Mouse (Mus musculus) hindbrain, embryonic 14.5 days (tissue): ENCODE measurements around the gene Evc. TPM values are rescaled to one million over a fixed set of nuclear protein-coding genes. Genes with fewer than 3 reads are reported as not detected.

Experiments
- ATAC-seq: fragments of 200-750 bp; cut with Nextera tagmentation; 2 replicates; pipeline ENCODE4 v1.8.0; 2017; ENCODE audit warnings: moderate number of reproducible peaks, mild to moderate bottlenecking, moderate TSS enrichment, moderate library complexity; ENCODE audit not compliant: low FRiP score
- DNase-seq: peaks from one replicate; pipeline ENCODE4 v3.0.0-alpha.2; 2015; ENCODE audit warnings: low spot score
- H3K27ac ChIP-seq: fragments of 300-500 bp; sonication (generic); 2 replicates; pipeline ENCODE4 v1.5.1; 2014; ENCODE audit warnings: mild to moderate bottlenecking, moderate library complexity
- H3K27me3 ChIP-seq: fragments of 300-500 bp; sonication (generic); 2 replicates; pipeline ENCODE4 v1.6.1; 2014; ENCODE audit warnings: mild to moderate bottlenecking, low read length, mixed read lengths; ENCODE audit not compliant: control insufficient read depth, insufficient read depth
- H3K36me3 ChIP-seq: fragments of 300-500 bp; sonication (generic); replicated peaks from 2 replicates; pipeline ENCODE4 v1.6.1; 2014; ENCODE audit not compliant: control insufficient read depth, insufficient read depth
- H3K4me1 ChIP-seq: fragments of 300-500 bp; sonication (generic); replicated peaks from 2 replicates; pipeline ENCODE4 v1.6.1; 2014; ENCODE audit warnings: antibody characterized with exemption, low read length, mixed read lengths; ENCODE audit not compliant: control insufficient read depth, insufficient read depth
- H3K4me2 ChIP-seq: fragments of 300-500 bp; sonication (generic); replicated peaks from 2 replicates; pipeline ENCODE4 v1.6.1; 2014; ENCODE audit warnings: mild to moderate bottlenecking, moderate library complexity
- H3K4me3 ChIP-seq: fragments of 300-500 bp; sonication (generic); replicated peaks from 2 replicates; pipeline ENCODE4 v1.5.1; 2014; ENCODE audit warnings: mild to moderate bottlenecking, low read length
- H3K9ac ChIP-seq: fragments of 300-500 bp; sonication (generic); 2 replicates; pipeline ENCODE4 v1.6.1; 2014
- H3K9me3 ChIP-seq: fragments of 300-500 bp; sonication (generic); 2 replicates; pipeline ENCODE4 v1.6.1; 2016; ENCODE audit warnings: low read length; ENCODE audit not compliant: control insufficient read depth
- WGBS: fragments of 180-500 bp; shearing (Covaris S2); extraction: QIAGEN DNeasy Blood & Tissue Kit; methylation state at CpG from one replicate; pipeline ENCODE4 v1.1.7; 2014; 5-methylcytosine and 5-hydroxymethylcytosine counted together
- polyA plus RNA-seq: library from polyadenylated mRNA; unstranded; fragments of >200 nt; fragmentation: Nextera tagmentation; extraction: Ambion mirVana; gene quantifications from 2 replicates; pipeline ENCODE4 v1.2.1, GENCODE M21; 2014

The Evc gene
- polyA plus RNA-seq, 1 experiment from 2014 or later: 2.4 TPM

DNA sequence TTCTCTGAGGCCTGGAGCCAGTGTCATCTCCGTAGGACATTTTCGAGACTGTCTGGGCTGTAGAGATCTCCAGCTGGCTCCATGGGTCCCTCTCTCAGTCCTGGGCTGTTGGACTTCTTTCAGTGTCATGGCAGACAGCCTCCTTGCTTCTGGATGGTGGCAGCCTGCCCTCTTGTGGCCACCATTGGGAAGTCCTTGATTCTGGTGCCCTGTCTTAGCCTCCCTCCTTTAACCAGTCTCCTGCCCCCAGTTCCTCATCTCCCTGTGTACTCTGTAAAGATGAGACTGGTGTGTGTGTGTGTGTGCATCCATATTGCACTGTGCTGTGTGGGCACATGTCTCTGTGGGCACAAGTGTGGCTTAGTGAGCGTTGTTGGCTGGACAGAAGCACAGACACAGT lies 48.3 kb downstream of the Evc start:
- peaks cover 96% of the 10 kb centered on the region for H3K36me3 ChIP-seq
- peak; percentile 65 for DNase-seq
- no peak overlapping the region for H3K4me3 ChIP-seq
- no peaks in the 10 kb centered on the region for H3K27me3 ChIP-seq
- H3K9me3 ChIP-seq: no peaks in the 10 kb centered on the region
- H3K27ac ChIP-seq: no peak overlapping the region
- H3K9ac ChIP-seq: no peak overlapping the region
- H3K4me2 ChIP-seq: no peak overlapping the region
- WGBS: 79% methylated on average over 3 of the region's 3 CpGs
- no peaks in the 10 kb centered on the region for H3K4me1 ChIP-seq
- ATAC-seq: no peak; the same call in 1 of the 2 replicates

DNA sequence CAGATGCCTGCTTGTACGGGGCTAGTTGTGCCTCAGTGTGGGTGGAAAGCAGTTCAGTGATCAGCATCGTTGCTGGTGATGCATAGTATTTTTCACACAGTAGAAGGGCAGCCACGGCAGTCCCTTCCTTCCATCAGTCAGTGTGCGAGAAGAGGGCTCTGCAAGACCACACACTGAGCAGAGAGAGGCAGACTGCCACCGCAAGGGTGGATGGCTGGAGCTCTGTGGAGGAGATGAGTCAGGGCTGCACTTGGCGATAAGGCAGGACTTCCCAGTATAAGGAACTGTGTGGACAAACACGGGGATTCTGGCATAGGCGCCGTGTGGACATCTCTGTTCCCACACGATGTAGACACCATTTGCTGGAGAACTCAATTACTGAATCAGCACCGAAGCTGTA lies 55.7 kb downstream of the Evc start:
- DNase-seq (no peak), ATAC-seq (no peak)
- no peaks in the 10 kb centered on the region for H3K27me3 ChIP-seq
- no peak overlapping the region for H3K4me2 ChIP-seq
- no peak overlapping the region for H3K4me3 ChIP-seq
- H3K27ac ChIP-seq: no peak overlapping the region
- no peaks in the 10 kb centered on the region for H3K9me3 ChIP-seq
- no peaks in the 10 kb centered on the region for H3K4me1 ChIP-seq
- H3K36me3 ChIP-seq: peaks cover 99% of the 10 kb centered on the region
- H3K9ac ChIP-seq: no peak overlapping the region
- 93% methylated on average over 11 of the region's 11 CpGs for WGBS

DNA sequence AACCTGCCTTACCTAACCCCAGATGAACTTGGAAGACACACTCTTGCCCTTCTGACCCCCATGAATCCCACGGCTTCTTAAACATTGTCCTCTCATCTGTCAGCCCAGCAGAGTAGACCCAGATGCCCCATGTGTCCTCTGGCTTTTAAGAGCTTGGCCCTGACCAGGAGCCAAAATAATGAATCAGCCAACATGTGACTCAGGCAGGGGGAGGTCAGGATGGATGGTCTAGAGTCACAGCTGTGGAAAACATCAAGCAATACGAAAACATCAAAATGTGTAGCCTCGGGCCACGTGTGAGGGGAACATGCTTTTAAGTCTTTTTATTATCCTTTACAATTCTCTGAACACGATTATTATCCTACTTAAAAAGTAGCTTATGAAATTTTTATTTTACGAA lies 72.9 kb downstream of the Evc start:
- Histone ChIP-seq H3K27ac (no peak overlapping the region), H3K9ac (no peak overlapping the region), H3K36me3 (peaks cover 42% of the 10 kb centered on the region), H3K4me3 (no peak overlapping the region), H3K4me1 (peaks cover 10% of the 10 kb centered on the region), H3K9me3 (no peaks in the 10 kb centered on the region), H3K4me2 (no peak overlapping the region), H3K27me3 (no peaks in the 10 kb centered on the region)
- 63% methylated on average over 6 of the region's 6 CpGs for WGBS
- no peak for DNase-seq
- no peak for ATAC-seq

DNA sequence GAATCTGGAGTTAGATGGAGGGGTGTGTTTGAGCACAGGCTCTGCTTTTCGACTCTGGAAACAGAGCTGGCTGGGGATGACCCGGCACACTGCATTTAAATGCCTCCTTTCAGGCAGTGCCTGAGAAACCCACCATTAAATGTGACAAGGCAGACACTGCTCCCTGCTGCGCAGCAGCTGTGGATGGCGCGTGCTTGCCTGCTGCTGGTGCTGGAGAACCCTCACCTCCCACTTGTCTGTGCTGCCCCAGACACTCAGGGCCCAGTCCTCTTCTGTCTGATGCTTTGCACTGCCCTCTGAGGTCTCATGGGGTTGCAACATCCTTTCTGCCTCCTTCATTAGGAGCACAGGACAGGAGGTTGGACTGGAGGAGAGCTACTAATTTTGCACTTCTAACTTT lies 75.0 kb downstream of the Evc start:
- Histone ChIP-seq H3K9me3 (no peaks in the 10 kb centered on the region), H3K9ac (no peak overlapping the region), H3K4me1 (peaks cover 28% of the 10 kb centered on the region), H3K27me3 (no peaks in the 10 kb centered on the region), H3K4me2 (no peak overlapping the region), H3K27ac (0 out of 2 replicates have a peak overlapping the region, but pooled peaks have one; percentile 20), H3K4me3 (no peak overlapping the region), H3K36me3 (peaks cover 23% of the 10 kb centered on the region)
- WGBS: 42% methylated on average over 5 of the region's 5 CpGs
- ATAC-seq: peak; percentile 35; the same call in 1 of the 2 replicates
- no peak for DNase-seq

DNA sequence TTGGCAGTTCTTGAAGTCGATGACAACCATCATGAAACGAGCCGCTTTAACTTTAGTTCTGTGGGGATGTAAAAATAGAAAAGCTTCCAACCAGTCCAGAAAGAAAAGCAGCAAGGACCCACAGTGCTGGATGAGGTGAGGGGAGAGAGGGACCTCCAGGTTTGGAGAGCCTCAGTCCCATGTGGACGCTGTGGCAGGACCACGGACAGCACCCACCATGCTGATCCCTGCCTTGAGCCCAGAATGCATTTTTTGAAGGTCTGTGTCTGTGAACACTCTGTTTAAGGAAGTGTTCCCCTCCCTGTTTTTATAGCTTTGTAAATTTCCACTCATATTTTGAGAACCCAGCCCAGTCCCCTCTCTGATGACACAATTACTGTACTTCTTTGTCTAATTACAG lies 79.5 kb downstream of the Evc start:
- no peaks in the 10 kb centered on the region for H3K27me3 ChIP-seq
- H3K36me3 ChIP-seq: peaks cover 3% of the 10 kb centered on the region
- no peak overlapping the region for H3K9ac ChIP-seq
- DNase-seq: peak; percentile 44
- 63% methylated on average over 5 of the region's 5 CpGs for WGBS
- H3K9me3 ChIP-seq: no peaks in the 10 kb centered on the region
- H3K4me1 ChIP-seq: peaks cover 46% of the 10 kb centered on the region
- no peak for ATAC-seq
- H3K27ac ChIP-seq: 0 out of 2 replicates have a peak overlapping the region, but pooled peaks have one; percentile 49
- no peak overlapping the region for H3K4me3 ChIP-seq
- no peak overlapping the region for H3K4me2 ChIP-seq

DNA sequence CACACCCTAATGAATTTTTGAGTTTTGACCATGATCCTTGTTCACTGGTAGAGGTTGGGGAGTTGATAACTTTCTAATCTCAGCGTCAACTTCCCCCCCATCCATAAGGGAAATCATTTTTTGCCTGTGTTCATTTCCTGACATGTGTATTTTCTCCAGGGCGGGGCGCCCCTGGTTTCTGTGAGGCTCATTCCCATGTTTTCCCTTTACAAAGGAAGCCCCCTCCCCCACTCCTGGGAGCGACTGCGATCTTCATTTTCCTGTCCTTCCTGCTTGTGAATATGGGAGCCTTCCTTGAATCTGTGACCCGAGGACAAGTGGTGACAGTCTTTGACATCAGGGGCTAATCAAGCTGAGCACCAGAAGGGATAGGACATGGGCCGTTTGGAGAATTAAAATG lies 79.9 kb downstream of the Evc start:
- peaks cover 44% of the 10 kb centered on the region for H3K4me1 ChIP-seq

DNA sequence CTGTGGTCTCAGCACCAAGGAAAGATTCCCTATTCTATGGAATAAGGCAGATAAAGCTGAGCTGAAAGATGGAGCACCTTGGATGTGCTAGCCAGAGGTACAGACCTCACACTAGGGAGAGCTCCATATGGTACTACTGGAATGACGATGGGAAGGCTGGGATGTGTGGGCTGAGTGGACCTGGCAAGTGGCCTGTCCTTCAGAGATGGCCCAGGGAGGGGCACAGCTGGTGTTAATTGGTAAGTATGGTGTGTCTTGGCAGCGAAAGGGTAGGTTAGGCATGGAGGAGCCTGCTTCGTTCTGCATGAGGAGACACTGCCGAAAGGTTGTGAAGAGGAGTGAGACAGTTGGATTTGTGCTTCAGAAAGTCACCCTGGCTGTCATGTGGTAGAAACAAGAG lies 82.2 kb downstream of the Evc start:
- 60% methylated on average over 4 of the region's 4 CpGs for WGBS
- Histone ChIP-seq H3K27ac (no peak overlapping the region), H3K4me1 (peaks cover 62% of the 10 kb centered on the region), H3K4me3 (no peak overlapping the region), H3K9ac (no peak overlapping the region), H3K27me3 (no peaks in the 10 kb centered on the region), H3K9me3 (no peaks in the 10 kb centered on the region), H3K4me2 (no peak overlapping the region), H3K36me3 (peaks cover 7% of the 10 kb centered on the region)
- no peak for ATAC-seq
- DNase-seq: no peak

More for the DNA sequence above, 79.9 kb downstream of the Evc start:
- no peak for ATAC-seq
- no peaks in the 10 kb centered on the region for H3K27me3 ChIP-seq
- peaks cover 3% of the 10 kb centered on the region for H3K36me3 ChIP-seq
- H3K27ac ChIP-seq: no peak overlapping the region
- DNase-seq: no peak
- H3K9ac ChIP-seq: no peak overlapping the region
- H3K9me3 ChIP-seq: no peaks in the 10 kb centered on the region
- no peak overlapping the region for H3K4me3 ChIP-seq
- H3K4me2 ChIP-seq: no peak overlapping the region
- WGBS: 62% methylated on average over 7 of the region's 7 CpGs

DNA sequence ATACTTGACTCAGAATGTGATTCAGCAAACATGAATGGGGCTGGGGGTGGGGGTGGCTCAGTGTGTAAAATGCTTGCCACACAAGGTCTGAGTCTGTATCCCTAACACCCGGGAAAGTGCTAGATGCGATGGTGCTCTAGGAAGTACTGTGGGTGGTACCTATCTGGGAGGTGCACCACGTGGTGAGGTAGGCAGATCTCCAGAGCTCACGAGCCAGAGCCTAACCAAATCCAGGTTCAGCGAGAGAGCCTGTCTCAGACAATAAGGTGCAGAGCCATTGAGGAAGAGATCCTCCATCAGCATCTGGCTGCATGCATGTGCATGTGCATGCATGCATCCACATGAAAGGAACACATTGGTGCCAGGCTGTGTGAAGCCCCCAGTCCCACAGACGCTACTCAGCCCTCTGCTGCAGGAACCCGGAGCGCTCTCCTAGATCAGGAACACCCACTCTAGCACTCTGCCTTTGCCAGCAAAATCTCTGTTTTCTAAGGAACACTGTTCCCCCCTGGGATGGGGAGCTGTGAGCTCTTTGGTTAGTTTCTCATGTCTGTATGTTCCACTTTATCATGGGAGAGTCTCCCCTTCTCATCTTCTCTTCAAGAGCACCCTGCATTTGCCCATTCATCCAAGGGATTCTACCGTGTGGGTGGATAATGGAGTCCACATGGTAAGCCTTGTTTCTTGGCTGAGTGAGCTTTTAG lies 84.4 kb downstream of the Evc start:
- H3K9ac ChIP-seq: no peak overlapping the region
- ATAC-seq: no peak
- H3K9me3 ChIP-seq: no peaks in the 10 kb centered on the region
- no peak overlapping the region for H3K4me3 ChIP-seq
- H3K27me3 ChIP-seq: no peaks in the 10 kb centered on the region
- no peak for DNase-seq
- H3K4me1 ChIP-seq: peaks cover 72% of the 10 kb centered on the region
- no peak overlapping the region for H3K4me2 ChIP-seq
- H3K36me3 ChIP-seq: peaks cover 7% of the 10 kb centered on the region
- no peak overlapping the region for H3K27ac ChIP-seq
- WGBS: 79% methylated on average over 9 of the region's 9 CpGs

DNA sequence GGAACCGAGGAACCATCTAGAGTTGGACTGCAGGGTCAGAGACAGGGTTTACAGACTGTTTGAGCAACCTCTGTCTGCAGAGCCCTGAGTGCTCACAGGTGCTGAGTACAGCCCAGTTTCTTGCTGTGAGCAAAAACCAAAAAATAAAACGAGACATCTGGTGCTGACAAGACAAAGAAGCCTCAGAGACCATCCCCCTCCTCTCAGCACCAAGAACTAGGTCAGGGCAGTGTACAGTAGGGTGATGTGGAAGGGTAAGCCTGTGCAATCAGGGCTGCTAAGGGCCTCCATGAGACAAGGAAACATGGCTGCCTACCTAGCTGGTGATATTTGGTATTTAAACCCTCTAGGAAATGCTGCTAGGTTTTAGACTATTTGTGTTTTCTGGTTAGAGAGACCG lies 85.1 kb downstream of the Evc start:
- no peak overlapping the region for H3K9ac ChIP-seq
- WGBS: 69% methylated on average over 3 of the region's 3 CpGs
- DNase-seq (no peak), ATAC-seq (no peak)
- H3K27ac ChIP-seq: 0 out of 2 replicates have a peak overlapping the region, but pooled peaks have one; percentile 17
- H3K4me2 ChIP-seq: no peak overlapping the region
- H3K27me3 ChIP-seq: no peaks in the 10 kb centered on the region
- no peak overlapping the region for H3K4me3 ChIP-seq
- peaks cover 7% of the 10 kb centered on the region for H3K36me3 ChIP-seq
- peaks cover 67% of the 10 kb centered on the region for H3K4me1 ChIP-seq
- no peaks in the 10 kb centered on the region for H3K9me3 ChIP-seq
